Mouse (Mus musculus) MEL (cell line): ENCODE measurements at regions not wholly inside any gene's neighbourhood (a gene's known extent, or its start where the extent isn't known, plus 50 kb on each side); places are given as distances from the start of the nearest gene placed in this dataset.
A peak's percentile ranks its signal among the peaks of the same experiment; 100 is the strongest.

Experiments
- DNase-seq: peaks from one replicate; pipeline ENCODE4 v3.0.0; 2011; ENCODE audit warnings: low read depth, low spot score
- H3K27ac ChIP-seq: 2 replicates; pipeline ENCODE4 v1.5.1; 2012; ENCODE audit warnings: low read depth, mild to moderate bottlenecking, control low read depth, low read length, moderate library complexity; ENCODE audit not compliant: control insufficient read depth
- H3K27me3 ChIP-seq, 2 experiments: fragments of 150-350 bp in 1 of 2; sonication (generic) in 1 of 2; 2 replicates each; pipeline ENCODE4 v1.6.1; 2012; ENCODE audit warnings: low read length in 2 of 2, mild to moderate bottlenecking in 2 of 2, improper control_type of control experiment in 1 of 2, moderate library complexity in 1 of 2; ENCODE audit not compliant: insufficient read depth in 2 of 2, control insufficient read depth in 1 of 2
- H3K36me3 ChIP-seq, 2 experiments: 2 replicates each; pipeline ENCODE4 v1.6.1; 2012 to 2014; ENCODE audit warnings: low read length in 2 of 2, improper control_type of control experiment in 1 of 2, inconsistent platforms in 1 of 2, mild to moderate bottlenecking in 1 of 2; ENCODE audit not compliant: insufficient read depth in 2 of 2, control insufficient read depth in 1 of 2
- H3K4me1 ChIP-seq, 2 experiments: fragments of 150-350 bp in 1 of 2; sonication (generic) in 1 of 2; 2 replicates each; pipeline ENCODE4 v1.6.1; 2012; ENCODE audit warnings: low read length in 2 of 2, improper control_type of control experiment in 1 of 2, mild to moderate bottlenecking in 1 of 2; ENCODE audit not compliant: insufficient read depth in 2 of 2, control insufficient read depth in 1 of 2
- H3K4me3 ChIP-seq, 2 experiments: fragments of 150-350 bp in 1 of 2; sonication (generic) in 1 of 2; 2 replicates each; pipeline ENCODE4 v1.5.1; 2012; ENCODE audit warnings: low read depth in 2 of 2, low read length in 2 of 2, mild to moderate bottlenecking in 2 of 2, moderate library complexity in 2 of 2, control low read depth in 1 of 2, improper control_type of control experiment in 1 of 2; ENCODE audit not compliant: control insufficient read depth in 1 of 2, insufficient read depth in 1 of 2
- H3K79me2 ChIP-seq: 2 replicates; pipeline ENCODE4 v1.6.1; 2012; ENCODE audit warnings: mild to moderate bottlenecking, low read length, moderate library complexity; ENCODE audit not compliant: control insufficient read depth, poor library complexity, insufficient read depth
- H3K9ac ChIP-seq: 2 replicates; pipeline ENCODE4 v1.6.1; 2012; ENCODE audit warnings: low read depth, mild to moderate bottlenecking, control low read depth, low read length, moderate library complexity; ENCODE audit not compliant: control insufficient read depth, poor library complexity, severe bottlenecking
- H3K9me3 ChIP-seq: fragments of 150-350 bp; sonication (generic); replicated peaks from 2 replicates; pipeline ENCODE4 v1.6.1; 2012; ENCODE audit warnings: mild to moderate bottlenecking, low read length, improper control_type of control experiment, moderate library complexity; ENCODE audit not compliant: insufficient read depth
- BHLHE40 ChIP-seq: IDR thresholded peaks from 2 replicates; pipeline ENCODE4 v1.6.1; 2012; ENCODE audit warnings: low read depth, mild to moderate bottlenecking, inconsistent platforms, low read length, improper control_type of control experiment, borderline replicate concordance
- CTCF ChIP-seq, 3 experiments: IDR thresholded peaks in 2 of 3; conservative IDR thresholded peaks in 1 of 3; 2 replicates each; pipeline ENCODE4 v1.5.1; 2011 to 2012; ENCODE audit warnings: low read length in 3 of 3, low read depth in 2 of 3, mild to moderate bottlenecking in 2 of 3, improper control_type of control experiment in 1 of 3, inconsistent platforms in 1 of 3, mixed read lengths in 1 of 3, moderate library complexity in 1 of 3; ENCODE audit not compliant: control insufficient read depth in 1 of 3, insufficient read depth in 1 of 3, poor library complexity in 1 of 3, severe bottlenecking in 1 of 3
- EP300 ChIP-seq, 2 experiments: IDR thresholded peaks; 2 replicates each; pipeline ENCODE4 v1.6.1; 2011; ENCODE audit warnings: improper control_type of control experiment in 2 of 2, low read length in 2 of 2, low read depth in 1 of 2, mild to moderate bottlenecking in 1 of 2
- ETS1 ChIP-seq: IDR thresholded peaks from 2 replicates; pipeline ENCODE4 v1.6.1; 2012; ENCODE audit warnings: low read depth, mild to moderate bottlenecking, inconsistent platforms, low read length, improper control_type of control experiment, moderate library complexity
- GATA1 ChIP-seq: IDR thresholded peaks from 2 replicates; pipeline ENCODE4 v1.6.1; 2011; ENCODE audit warnings: low read depth, low read length, improper control_type of control experiment
- JUND ChIP-seq: IDR thresholded peaks from 2 replicates; pipeline ENCODE4 v1.6.1; 2011; ENCODE audit warnings: low read depth, mild to moderate bottlenecking, improper control_type of control experiment, low read length
- MAFK ChIP-seq: IDR thresholded peaks from 2 replicates; pipeline ENCODE4 v1.6.1; 2011; ENCODE audit warnings: low read depth, mild to moderate bottlenecking, low read length, improper control_type of control experiment, borderline replicate concordance
- MAX ChIP-seq: IDR thresholded peaks from 2 replicates; pipeline ENCODE4 v1.6.1; 2011; ENCODE audit warnings: low read length, improper control_type of control experiment
- MYB ChIP-seq: IDR thresholded peaks from 2 replicates; pipeline ENCODE4 v1.6.1; 2011; ENCODE audit warnings: mild to moderate bottlenecking, low read depth, low read length, improper control_type of control experiment
- NRF1 ChIP-seq: IDR thresholded peaks from 2 replicates; pipeline ENCODE4 v1.6.1; 2014; ENCODE audit warnings: low read depth, mild to moderate bottlenecking, inconsistent platforms, low read length, improper control_type of control experiment, moderate library complexity; ENCODE audit not compliant: poor library complexity, insufficient read depth, severe bottlenecking
- RCOR1 ChIP-seq: IDR thresholded peaks from 2 replicates; pipeline ENCODE4 v1.6.1; 2012; ENCODE audit warnings: low read depth, mild to moderate bottlenecking, inconsistent platforms, low read length, improper control_type of control experiment
- SMC3 ChIP-seq: IDR thresholded peaks from 2 replicates; pipeline ENCODE4 v1.6.1; 2011; ENCODE audit warnings: low read depth, low read length, improper control_type of control experiment
- TAL1 ChIP-seq: IDR thresholded peaks from 2 replicates; pipeline ENCODE4 v1.6.1; 2012; ENCODE audit warnings: mild to moderate bottlenecking, inconsistent platforms, low read length, moderate library complexity, mixed read lengths
- TBP ChIP-seq: IDR thresholded peaks from 2 replicates; pipeline ENCODE4 v1.8.0; 2011; ENCODE audit warnings: low read depth, low read length, improper control_type of control experiment
- TCF12 ChIP-seq: IDR thresholded peaks from 2 replicates; pipeline ENCODE4 v1.6.1; 2014; ENCODE audit warnings: low read depth, mild to moderate bottlenecking, inconsistent platforms, low read length, improper control_type of control experiment, moderate library complexity
- USF1 ChIP-seq: IDR thresholded peaks from 2 replicates; pipeline ENCODE4 v1.6.1; 2014; ENCODE audit warnings: low read depth, mild to moderate bottlenecking, inconsistent platforms, low read length, improper control_type of control experiment, moderate library complexity
- USF2 ChIP-seq, 2 experiments: IDR thresholded peaks; 2 replicates each; pipeline ENCODE4 v1.6.1; 2011 to 2012; ENCODE audit warnings: improper control_type of control experiment in 2 of 2, low read length in 2 of 2, borderline replicate concordance in 1 of 2, inconsistent platforms in 1 of 2, low read depth in 1 of 2, mild to moderate bottlenecking in 1 of 2; ENCODE audit not compliant: insufficient read depth in 1 of 2

DNA sequence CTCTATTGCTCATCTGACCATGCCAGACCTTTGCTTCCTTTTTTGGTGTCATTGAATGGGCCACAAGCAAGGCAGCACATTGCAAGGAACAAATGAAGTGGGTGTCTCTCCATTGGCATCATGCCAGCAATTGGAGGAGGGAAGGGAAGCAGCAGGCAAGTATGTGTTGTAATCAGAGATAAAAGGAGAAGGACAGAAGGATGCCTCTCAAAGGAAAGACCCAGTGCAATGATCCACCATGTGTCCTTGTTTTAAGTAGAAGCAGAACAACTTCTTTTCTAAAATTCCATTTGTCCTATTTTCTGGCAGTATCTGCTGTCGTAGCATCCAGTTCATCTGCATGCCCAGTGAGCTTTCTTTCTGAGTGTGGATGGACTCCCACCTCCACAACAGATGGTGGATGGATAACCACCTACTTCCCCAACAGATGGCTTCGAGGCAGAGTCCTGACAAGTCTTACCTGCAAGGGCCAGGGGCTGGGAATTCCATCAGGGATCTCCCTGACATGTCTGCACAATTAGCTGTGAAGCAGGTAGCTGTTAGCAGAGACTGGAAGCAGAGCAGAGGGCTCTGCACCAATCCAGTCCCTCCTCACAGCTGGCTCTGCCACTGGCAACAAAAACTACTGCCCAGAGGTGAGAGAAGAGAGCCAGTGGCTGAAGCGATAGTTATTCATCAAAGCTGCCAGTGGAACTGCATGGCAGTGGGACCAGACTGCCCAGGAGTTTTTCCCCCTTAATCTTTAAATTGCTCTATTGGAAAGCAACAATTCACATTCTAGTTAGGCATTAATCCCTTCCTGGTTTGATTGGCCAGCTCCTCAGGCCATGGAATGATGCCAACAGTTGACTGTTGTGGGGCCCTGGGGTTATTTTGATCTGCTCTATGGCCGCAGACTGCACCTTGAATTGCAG, 113.8 kb downstream of the Enkur start (continued):
- TF ChIP-seq USF1 (no peak), CTCF (IDR thresholded peaks at IDR 0.05 in 2 of 3, conservative IDR thresholded peaks at IDR 0.05 in 1 of 3; ENCODE audit: control insufficient read depth in 1 of 3, insufficient read depth in 1 of 3, low read depth in 2 of 3, low read length in 3 of 3, poor library complexity in 1 of 3, severe bottlenecking in 1 of 3) (no peak)

DNA sequence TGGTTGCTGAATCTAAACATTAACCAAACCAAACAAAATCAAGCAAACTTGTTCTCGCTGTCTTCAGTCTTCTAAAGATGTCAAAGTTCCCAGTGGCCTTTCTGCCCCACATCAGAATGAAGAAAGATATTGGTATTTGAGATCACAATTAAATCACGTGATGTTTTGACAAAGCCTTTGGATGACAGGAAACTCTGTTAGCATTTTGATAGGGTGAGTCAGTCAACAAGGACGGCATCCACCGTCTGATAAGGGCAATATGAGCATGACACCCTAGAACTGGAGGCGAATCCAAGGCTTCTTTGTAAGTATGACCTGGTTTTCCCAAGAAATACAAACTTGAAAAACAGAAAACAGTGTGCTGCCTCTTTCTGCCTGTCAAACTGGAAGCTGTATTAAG, 116.8 kb upstream of the Arhgap21 start:
- DNase-seq = peak; percentile 68
- H3K36me3 ChIP-seq = peaks cover 0 to 13% of the 10 kb centered on the region in 2 experiments; a peak in 2 of 4 replicates
- no peak overlapping the region for H3K4me3 ChIP-seq
- no peaks in the 10 kb centered on the region for H3K9me3 ChIP-seq
- no peak overlapping the region for H3K9ac ChIP-seq
- H3K79me2 ChIP-seq = no peaks in the 10 kb centered on the region
- no peaks in the 10 kb centered on the region for H3K27me3 ChIP-seq
- H3K4me1 ChIP-seq = peaks cover 3 to 5% of the 10 kb centered on the region in 2 experiments; a peak in 3 of 4 replicates
- TF ChIP-seq SMC3 = no peak
- TF ChIP-seq RCOR1 = 0 out of 2 replicates have a peak, but pooled peaks have one; percentile 37
- no peak for TF ChIP-seq TBP
- peak; percentile 62 for TF ChIP-seq MAX
- TF ChIP-seq JUND = 0 out of 2 replicates have a peak, but pooled peaks have one; percentile 53
- peak; percentile 71 for TF ChIP-seq ETS1
- TF ChIP-seq USF1 = peak; percentile 87
- TF ChIP-seq TCF12 = peak; percentile 75
- peak in 1 of 2 experiments; percentile 58; a peak in 1 of 4 replicates for TF ChIP-seq USF2 (IDR thresholded peaks at IDR 0.05; ENCODE audit: borderline replicate concordance in 1 of 2, insufficient read depth in 1 of 2, low read depth in 1 of 2, low read length in 2 of 2)
- TF ChIP-seq EP300 (IDR thresholded peaks at IDR 0.05; ENCODE audit: low read depth in 1 of 2, low read length in 2 of 2) = peak; percentile 82 to 87
- TF ChIP-seq MYB = no peak
- TF ChIP-seq NRF1 = no peak
- TF ChIP-seq MAFK = 0 out of 2 replicates have a peak, but pooled peaks have one; percentile 14
- peak; percentile 72 for TF ChIP-seq TAL1
- peak; percentile 83; the same call in 1 of the 2 replicates for TF ChIP-seq BHLHE40
- TF ChIP-seq GATA1 = peak; percentile 83
- H3K27ac ChIP-seq = peak overlapping the region; percentile 56
